Mouse (Mus musculus) layer of hippocampus, adult 11-12 months (tissue): ENCODE measurements around the gene Fstl3.
A peak's percentile ranks its signal among the peaks of the same experiment; 100 is the strongest.
"Not testable (repeated sequence)": the region's sequence is repeated elsewhere in the genome, so short reads cannot be mapped to it uniquely, and the experiment has no call there.

ENCODE experiments used
- DNase-seq: peaks from one replicate; pipeline ENCODE4 v3.0.0; 2022; ENCODE audit warnings: low spot score

Gene Fstl3

DNA sequence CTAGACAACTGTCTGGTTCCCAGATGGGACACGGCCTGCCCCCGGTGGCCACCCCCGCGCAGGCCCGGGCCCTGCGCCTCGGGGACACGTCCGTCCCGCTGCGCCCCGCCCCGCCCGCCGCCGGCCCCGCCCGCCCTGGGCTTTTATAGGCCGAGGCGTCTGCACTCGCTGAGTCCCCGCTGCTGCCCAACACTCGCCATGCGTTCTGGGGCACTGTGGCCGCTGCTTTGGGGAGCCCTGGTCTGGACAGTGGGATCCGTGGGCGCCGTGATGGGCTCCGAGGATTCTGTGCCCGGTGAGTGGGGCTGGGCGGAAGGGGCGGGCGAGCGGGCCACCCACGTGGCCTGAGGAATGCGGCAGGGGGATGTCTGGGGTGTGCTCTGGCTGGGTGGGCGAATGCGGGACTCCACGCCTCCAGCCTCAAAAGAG lies at the start of gene Fstl3:
TSS of gene Fstl3 (plus strand) at position 170 of the 429 bp plus-strand sequence.
- DNase-seq: no peak

DNA sequence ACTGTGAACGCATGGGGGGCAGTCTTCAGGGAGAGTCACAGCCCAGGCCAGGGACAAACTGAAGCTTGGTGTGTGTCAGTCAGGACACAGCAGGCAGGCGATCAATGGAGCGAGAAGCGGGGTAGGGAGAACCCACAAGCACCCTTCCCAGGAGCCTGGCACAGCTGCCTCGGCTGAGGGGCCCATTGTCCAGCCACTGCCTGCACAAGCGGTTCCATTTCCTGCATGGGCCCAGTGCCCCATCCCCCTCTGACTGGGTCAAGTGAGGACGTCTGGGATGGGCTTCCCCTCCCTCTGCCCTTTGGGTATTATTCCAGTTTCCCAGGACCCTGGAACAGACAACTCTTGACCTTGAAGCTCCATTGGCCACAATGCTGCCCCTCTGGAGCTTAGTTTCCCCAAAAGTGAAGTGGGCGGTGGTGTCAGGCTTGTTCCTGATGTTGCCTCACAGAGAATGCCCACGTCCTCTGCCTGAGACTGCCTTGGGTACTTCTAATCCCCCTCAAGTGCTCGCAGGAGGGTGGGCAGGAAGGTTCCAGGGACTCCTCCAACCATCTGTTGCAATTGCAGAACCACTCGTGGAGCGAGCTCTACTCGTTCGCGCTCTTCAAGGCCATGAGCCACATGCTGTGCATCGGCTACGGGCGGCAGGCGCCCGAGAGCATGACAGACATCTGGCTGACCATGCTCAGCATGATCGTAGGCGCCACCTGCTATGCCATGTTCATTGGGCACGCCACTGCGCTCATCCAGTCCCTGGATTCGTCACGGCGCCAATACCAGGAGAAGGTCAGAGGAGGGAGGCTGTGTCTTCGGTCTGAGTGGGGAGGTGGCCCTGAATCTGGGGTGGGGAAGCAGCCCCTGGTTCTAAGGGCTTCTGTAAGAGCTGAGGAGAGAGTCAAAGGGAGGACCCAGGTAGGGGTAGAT lies 48.5 kb upstream of the Fstl3 start:
- DNase-seq: peak; percentile 55

DNA sequence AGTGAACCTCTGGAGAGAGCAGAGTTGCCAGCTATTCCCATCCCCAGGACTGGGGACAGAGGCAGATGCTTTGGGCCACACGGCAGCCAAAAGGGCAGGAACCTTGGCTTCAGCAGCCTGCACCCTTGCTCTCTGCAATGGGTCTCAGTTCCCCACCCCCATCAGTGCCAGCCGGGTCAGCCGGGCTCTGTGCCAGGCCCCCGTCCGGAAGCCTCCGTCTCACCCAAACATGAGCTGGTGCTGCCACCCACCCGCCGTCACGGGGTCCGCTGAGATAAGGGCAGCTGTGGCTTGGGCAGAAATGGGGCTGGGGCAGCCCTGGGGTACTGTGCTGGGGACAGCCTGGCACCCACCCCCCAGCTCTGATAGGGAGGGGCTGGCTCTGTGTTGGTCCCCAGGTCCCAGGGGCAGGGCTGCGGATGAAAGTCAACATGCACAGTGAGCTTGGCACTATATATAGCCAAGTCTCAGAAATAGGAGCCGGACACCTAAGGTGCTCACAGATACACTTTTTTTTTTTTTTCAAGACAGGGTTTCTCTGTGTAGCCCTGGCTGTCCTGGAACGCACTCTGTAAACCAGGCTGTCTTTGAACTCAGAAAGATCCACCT lies 47.6 kb upstream of the Fstl3 start:
- DNase-seq: peak; percentile 68

DNA sequence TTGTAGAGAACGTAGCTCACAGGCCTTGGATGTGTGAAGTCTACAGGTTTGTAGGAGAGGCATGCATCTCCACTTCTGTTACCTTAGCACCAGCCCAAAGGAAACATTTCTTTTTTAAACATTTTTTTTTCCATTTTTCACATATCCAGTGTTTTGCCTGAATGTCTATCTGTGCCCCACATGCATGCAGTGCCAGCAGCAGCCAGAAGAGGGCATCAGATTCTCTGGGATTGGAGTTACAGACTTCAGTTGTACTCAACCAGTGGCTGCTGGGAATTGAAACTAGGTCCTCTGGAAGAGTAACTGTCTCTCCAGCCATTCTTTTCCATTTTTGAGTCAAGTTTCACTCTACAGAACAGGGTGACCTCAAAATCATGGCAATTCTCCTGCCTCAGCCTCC lies 44.6 kb upstream of the Fstl3 start:
- no peak for DNase-seq

DNA sequence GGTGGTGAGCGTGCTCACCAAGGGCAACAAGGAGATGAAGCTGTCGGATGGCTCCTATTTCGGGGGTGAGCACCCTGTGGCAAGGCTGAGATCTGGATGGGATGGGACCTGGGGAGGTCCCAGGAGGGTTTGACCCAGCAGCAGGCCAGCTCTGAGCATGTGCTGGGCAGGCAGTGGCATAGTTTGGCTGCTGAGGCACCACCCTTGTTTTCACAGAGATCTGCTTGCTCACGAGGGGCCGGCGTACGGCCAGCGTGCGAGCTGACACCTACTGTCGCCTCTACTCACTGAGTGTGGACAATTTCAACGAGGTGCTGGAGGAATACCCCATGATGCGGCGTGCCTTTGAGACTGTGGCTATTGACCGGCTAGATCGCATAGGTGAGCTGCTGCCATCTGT lies 43.2 kb upstream of the Fstl3 start:
- DNase-seq: no peak

DNA sequence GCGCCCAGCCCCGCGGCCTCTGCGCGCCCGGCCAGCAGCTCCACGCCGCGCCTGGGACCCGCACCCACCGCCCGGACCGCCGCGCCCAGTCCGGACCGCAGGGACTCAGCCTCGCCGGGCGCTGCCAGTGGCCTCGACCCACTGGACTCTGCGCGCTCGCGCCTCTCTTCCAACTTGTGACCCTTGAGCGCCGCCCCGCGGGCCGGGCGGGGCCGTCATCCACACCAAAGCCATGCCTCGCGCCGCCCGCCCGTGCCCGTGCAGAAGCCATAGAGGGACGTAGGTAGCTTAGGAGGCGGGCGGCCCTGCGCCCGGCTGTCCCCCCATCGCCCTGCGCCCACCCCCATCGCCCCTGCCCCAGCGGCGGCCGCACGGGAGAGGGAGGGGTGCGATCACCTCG lies 41.7 kb upstream of the Fstl3 start:
- no peak for DNase-seq

DNA sequence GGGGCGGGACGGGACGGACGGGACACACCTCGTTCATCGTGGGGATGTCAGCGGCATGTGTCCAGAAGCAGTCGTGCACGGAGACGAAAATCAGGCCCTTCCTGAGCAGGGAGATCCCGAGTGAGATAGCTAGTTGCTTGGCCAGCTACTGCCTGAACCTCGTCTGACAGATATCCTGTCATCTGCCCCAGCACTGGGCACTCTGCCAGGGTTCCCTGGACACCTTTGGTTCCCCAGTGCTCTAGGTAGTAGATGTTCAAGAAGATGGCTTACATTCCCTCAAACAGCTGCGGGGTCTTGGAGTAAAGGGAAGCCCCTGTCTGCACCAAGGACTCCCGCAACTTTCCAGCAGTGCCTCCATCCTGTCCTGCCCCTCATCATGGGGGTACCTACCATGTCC lies 40.4 kb upstream of the Fstl3 start:
- no peak for DNase-seq

DNA sequence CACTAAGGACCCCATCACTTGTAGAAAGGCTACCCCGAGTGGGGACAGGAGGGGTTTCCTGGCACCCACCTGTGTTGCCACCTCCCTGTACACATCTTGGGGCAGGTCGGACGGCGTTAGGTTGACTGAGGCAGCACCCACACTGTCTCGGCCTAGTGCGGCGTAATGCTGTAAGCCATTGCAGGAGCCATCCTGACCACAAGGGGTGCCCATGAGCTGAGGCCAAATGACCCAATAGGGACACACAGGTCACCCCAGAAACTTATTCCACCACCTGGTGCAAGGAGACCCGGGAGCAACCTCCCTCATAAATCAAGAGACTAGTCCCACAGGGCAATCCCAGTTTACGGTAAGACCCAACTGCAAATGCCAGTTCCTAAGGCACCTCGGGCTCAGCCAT lies 38.8 kb upstream of the Fstl3 start:
- DNase-seq: no peak

DNA sequence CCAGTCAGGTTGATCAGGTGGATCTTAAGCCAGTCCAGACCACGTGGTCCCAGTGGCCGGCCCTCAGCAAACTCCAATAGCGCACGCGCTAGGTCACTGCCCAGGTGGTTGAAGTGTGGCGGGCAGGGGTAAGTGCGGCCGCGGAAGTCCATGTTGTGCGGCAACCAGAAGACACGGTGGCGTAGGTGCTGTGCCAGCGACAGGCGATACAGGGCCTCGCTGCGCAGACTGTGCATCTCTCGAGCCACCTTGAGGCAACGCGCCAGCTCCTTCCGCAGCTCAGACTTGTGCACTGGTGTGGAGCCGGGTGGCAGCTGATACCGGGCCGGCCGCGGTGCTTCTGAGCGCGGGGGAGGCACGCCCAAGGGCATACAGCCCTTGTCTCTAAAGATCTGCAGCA lies 37.8 kb upstream of the Fstl3 start:
- DNase-seq: no peak

DNA sequence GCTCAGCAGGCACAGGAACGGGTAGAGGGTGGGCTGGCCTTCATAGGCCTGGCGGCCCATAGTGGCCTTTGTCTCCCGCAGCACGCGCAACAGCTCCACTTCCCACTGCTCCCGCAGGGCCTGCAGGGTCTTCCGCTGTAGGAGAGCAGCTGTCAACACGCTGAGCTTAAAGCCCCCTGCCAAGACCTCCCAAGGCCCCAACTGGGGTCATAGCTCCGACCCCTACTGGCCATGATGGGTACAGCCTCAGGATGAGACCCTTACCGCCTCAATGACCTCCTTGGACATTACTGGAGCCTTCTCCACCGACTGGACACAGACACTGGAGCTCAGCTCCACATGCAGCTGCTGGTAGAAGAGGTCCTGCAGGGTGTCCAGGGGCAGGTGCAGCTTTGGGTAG lies 36.2 kb upstream of the Fstl3 start:
- no peak for DNase-seq

DNA sequence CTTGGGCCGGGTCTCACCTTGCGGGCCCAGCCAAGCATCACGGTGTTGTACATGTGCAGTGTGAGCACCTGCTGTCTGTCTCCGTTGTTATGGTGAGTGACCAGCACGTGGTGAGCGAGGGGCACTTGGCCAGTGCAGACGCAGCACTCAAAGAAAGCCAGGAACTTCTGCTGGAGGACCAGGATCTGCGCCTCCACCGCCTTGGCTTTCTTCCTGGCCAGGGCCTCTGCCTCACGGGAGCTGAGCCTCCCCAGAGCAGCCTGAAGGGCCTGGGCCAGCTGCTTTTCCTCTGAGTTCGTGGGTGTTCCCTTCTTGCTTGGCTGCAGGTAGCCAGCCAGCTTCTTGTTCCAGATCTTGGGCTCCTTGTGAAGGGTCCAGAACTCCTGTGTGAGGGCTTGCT lies 33.9 kb upstream of the Fstl3 start:
- no peak for DNase-seq

DNA sequence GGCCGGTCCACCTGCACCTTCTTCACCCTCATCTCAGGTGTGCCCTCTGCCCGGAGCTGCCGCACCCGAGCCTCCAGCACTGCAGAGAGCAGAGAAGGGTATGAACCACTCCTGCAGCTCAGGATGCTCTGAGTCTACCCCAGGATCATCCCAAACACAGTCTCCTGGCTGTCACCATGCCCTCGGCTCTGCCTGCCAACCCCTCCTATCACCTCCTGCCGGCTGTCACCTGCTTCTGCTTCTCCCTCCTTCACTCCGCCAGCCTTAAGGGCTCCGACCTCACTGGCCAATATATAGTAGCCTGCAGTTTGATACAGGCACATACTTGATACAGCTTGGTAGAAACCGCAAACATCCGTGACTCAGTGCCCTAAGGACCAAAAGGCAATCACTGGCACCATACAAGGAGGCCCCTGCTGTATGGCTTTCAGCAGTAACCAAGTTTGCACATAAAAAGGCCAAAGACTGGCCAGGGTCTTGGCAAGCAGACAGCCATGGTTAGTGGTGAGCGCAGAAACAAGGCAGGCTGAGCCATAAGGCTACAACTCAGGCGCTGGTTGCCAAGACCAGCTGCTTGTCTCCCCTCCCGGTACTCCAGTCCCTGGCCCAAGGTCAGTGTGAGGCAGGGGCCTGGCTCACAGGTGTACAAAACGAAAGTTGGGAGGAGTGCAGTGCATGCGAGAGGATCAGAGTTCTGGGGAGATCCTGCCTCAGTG lies 33.3 kb upstream of the Fstl3 start:
- DNase-seq: no peak

DNA sequence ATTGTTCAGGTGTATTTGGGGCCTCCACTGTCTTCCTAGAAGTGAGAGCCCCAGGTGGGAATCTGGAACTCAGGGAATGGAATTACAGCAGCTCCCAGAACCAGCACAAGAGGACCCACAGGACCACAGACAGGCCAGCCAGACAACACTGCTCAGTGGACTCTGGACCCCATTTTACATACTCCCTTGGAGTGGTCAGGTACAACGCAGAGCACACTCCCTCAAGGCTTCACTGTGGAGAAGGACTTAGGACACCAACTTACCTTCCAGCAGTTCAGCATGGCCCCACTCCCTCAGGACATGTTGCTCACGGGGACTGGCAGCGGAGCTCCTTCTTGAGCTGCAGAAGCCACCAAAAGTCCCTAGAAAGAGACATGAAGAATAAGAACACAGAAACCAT lies 31.7 kb upstream of the Fstl3 start:
- DNase-seq: no peak

DNA sequence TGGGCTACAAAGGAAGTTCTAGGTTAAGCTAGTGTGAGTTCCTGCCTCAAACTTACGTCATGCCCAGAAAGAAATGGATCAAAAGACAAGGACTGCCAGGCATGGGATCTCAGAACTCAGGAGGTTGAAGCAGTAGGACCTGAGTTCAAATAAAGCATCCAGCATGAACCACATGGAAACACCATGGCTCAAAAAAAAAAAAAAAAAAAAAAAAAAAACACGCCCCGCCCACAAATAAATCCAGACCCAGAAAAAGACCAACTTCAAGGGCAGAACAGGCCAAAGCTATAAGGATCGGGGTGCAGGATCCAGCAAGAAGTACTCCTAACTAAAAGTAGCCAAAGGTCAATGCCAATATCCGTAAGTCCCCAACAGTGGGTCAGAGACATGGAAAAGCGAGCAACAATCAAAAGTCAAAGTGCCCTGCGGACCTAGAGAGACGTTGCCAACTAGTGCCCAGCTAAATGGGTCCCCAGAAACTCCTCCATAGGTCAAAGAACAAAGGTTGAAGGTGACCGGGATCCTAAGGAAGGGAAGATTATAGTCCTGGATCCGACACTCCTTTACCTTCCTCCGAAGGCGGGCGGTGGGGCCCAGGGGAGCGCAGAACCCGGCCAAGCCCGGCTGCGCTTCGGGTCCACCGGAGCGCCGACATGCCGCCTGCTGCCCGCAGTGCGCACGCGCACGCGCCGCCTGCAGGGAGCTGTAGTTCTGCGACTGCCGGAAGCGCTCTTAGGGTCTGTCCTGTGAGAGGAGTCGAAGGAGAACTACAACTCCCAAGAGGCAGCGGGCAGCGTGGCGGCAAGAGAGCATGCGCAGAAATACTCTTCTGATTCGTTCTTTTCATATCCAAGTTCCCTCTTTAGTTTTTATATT lies 30.9 kb upstream of the Fstl3 start, which contains the start of gene Polrmt:
TSS of gene Polrmt (minus strand) at position 684 of the 876 bp plus-strand sequence.
- peak; percentile 98 for DNase-seq

DNA sequence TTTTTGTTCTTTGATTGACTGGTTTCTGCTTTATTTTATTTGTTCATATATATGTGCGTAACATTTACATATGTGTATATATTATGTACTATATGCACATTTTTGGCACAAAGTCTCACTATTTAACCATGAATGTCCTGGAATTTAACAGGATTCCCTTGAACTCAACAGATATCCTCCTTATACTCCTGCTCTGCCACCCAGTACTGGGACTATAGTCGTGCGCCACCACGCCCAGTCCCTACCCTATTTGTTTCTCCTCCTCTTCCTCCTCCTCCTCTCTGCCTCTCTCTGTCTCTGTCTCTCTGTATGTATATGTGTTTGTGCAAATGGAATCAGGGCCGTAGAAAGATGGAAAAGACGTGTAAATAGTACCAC lies 30.3 kb upstream of the Fstl3 start:
- no peak for DNase-seq

DNA sequence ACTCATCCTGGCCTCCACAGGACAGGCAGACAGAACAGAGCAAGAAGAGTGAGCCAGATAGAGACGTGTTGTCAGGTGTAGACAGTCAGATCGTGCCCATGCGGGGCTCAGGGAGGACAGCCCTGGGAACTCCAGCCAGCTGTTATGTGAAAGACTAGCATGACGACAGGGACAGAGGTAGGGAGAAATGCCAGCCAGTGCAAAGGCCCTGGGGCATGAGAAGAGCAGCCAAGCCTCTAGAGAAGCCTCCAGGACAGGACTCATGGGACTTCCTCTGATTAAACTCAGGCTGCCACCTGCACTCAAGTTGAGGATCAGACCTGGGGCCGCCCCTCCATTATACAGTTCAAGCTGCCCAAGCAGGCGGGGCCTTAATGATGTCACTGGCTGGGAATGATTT lies 28.6 kb upstream of the Fstl3 start:
- DNase-seq: no peak

DNA sequence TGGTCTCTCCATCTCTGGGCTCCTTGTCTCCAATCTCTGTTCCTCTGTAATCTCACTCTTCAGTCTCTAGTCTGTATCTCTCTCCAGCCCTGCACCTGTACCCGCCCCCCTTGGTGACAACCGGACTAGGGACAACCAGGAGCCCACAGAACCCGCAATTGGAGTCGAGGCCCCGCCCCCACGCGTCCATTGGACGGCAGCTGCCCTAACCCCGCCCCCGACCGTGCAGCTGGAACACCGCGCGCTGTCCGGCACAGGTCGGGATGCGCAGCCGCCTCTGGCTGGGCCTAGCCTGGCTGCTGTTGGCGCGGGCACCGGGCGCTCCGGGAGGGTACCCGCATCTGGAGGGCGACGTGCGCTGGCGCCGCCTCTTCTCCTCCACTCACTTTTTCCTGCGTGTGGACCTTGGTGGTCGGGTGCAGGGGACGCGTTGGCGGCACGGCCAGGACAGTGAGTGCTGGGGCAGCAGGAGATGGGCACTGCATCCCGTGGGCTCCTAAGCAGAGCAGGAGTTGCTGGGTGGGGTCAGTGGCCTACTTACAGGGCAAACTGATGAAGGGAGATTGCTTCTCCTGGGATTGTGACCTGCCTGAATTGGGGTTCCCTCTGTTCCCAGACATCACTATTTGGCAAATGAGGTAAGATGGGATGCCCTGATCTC lies 22.1 kb upstream of the Fstl3 start, which contains the start of gene Fgf22:
TSS of gene Fgf22 (plus strand) at position 221 of the 661 bp plus-strand sequence.
- DNase-seq: peak; percentile 78

DNA sequence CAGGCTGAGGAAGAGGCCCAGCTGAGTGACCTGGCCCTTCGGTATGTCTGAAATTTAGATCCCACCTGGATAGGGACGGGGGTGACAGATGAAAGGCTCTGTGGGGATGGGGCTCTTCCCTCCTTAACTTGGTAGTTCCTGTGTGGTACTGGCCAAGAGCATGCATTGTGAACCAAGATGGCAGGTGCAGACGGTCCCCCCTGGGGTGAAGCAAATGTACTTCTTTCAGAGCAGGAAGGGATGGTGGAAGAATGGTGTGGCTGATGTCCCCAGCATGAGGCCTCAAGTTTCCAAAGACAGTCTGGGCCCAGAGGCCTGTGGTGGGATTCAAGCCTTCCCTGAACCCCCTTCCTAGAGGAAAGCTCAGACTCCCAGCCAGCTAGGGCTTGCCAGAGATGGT lies 21.2 kb upstream of the Fstl3 start:
- no peak for DNase-seq

DNA sequence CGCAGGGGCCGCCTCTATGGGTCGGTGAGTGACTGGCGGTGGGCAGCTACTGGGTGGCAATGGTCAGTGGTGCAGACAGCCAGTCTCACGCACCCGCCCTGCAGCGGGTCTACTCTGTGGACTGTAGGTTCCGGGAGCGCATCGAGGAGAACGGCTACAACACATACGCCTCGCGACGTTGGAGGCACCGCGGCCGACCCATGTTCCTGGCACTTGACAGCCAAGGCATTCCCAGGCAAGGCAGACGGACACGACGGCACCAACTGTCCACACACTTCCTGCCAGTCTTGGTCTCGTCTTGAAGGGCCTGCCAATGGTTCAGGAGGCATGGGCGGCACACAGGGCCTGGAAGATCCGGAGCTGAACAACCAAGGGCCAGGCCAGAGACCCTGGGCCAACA lies 20.4 kb upstream of the Fstl3 start:
- no peak for DNase-seq

DNA sequence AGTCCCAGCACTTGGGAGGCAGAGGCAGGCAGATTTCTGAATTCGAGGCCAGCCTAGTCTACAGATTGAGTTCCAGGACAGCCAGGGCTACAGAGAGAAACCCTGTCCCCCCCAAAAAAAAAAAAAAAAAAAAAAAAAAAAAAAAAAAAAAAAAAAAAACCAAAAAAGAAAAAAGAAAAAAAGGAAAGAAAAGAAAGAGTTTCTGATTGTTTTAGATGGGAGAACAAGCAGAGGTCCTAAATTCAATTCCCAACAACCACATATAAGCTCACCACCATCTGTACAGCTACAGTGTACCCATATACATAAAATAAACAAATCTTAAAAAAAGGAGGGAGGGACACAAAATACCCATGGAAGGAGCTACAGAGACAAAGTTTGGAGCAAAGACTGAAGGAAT lies 17.4 kb upstream of the Fstl3 start:
- DNase-seq: not testable (repeated sequence)

DNA sequence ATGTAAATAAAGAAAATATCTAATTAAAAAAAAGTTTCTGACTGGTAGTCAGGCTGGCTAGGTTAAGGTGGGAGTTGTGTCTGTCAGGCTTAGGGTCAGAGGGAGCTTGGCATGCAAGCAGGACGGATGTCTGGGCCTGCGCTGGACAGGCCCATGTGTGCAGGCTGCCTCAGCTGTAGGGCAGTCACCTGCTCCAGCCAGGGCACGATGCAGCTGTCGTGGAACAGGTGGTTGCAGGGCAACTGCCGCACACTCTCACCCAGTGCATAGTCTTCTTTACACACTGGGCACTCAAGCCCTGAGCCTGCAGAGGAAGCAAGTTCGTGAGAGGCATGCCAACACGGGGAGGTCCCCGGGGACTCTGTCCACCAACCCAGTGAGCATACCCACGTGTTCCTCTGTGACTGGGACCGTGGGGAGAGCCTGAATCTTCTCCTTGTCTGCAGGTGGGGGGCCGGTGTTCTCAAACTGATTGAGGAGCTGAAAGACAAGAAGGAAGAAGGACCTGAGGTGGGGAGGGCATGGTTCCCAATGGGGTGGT lies 16.4 kb upstream of the Fstl3 start:
- DNase-seq: no peak
